Mouse (Mus musculus) embryonic facial prominence, embryonic 14.5 days (tissue): ENCODE results near the gene Palmd. TPM values are rescaled to one million over a fixed set of nuclear protein-coding genes. Genes with fewer than 3 reads are reported as not detected.

Experiments used
- ATAC-seq: fragments of 200-750 bp; cut with Nextera tagmentation; 2 replicates; pipeline ENCODE4 v1.8.0; 2017; ENCODE audit warnings: low read depth, moderate number of reproducible peaks, moderate TSS enrichment
- DNase-seq: peaks from one replicate; pipeline ENCODE4 v3.0.0-alpha.2; 2015; ENCODE audit warnings: low spot score
- H3K27ac ChIP-seq: fragments of 300-500 bp; sonication (generic); replicated peaks from 2 replicates; pipeline ENCODE4 v1.5.1; 2014; ENCODE audit warnings: low read depth, mild to moderate bottlenecking, low read length, moderate library complexity
- H3K27me3 ChIP-seq: fragments of 300-500 bp; sonication (generic); replicated peaks from 2 replicates; pipeline ENCODE4 v1.6.1; 2014; ENCODE audit warnings: low read length; ENCODE audit not compliant: control insufficient read depth, insufficient read depth
- H3K36me3 ChIP-seq: fragments of 300-500 bp; sonication (generic); 2 replicates; pipeline ENCODE4 v1.6.1; 2014; ENCODE audit warnings: low read length, mixed read lengths; ENCODE audit not compliant: control insufficient read depth, insufficient read depth
- H3K4me1 ChIP-seq: fragments of 300-500 bp; sonication (generic); 2 replicates; pipeline ENCODE4 v1.6.1; 2014; ENCODE audit warnings: antibody characterized with exemption, low read length; ENCODE audit not compliant: control insufficient read depth, insufficient read depth
- H3K4me2 ChIP-seq: fragments of 300-500 bp; sonication (generic); 2 replicates; pipeline ENCODE4 v1.6.1; 2014; ENCODE audit warnings: low read depth, mild to moderate bottlenecking, low read length, moderate library complexity, mixed read lengths
- H3K4me3 ChIP-seq: fragments of 300-500 bp; sonication (generic); 2 replicates; pipeline ENCODE4 v1.5.1; 2014; ENCODE audit warnings: low read depth, mild to moderate bottlenecking, low read length
- H3K9ac ChIP-seq: fragments of 300-500 bp; sonication (generic); 2 replicates; pipeline ENCODE4 v1.6.1; 2014; ENCODE audit warnings: low read depth, mild to moderate bottlenecking, low read length, moderate library complexity, mixed read lengths
- H3K9me3 ChIP-seq: fragments of 300-500 bp; sonication (generic); 2 replicates; pipeline ENCODE4 v1.6.1; 2016; ENCODE audit warnings: low read length; ENCODE audit not compliant: control insufficient read depth
- WGBS: fragments of 180-500 bp; shearing (Covaris S2); extraction: QIAGEN DNeasy Blood & Tissue Kit; methylation state at CpG from one replicate; pipeline ENCODE4 v1.1.7; 2014; 5-methylcytosine and 5-hydroxymethylcytosine counted together
- polyA plus RNA-seq: library from polyadenylated mRNA; unstranded; fragments of >200 nt; fragmentation: Nextera tagmentation; extraction: Ambion mirVana; gene quantifications from 2 replicates; pipeline ENCODE4 v1.2.1, GENCODE M21; 2014

The Palmd gene
- polyA plus RNA-seq, 1 experiment from 2014 or later: 24.5 TPM

GRCm38 (mm10) chr3:116952242-116952899, 16.4 kb downstream of the Palmd start:
- Histone ChIP-seq H3K4me2 (no peak overlapping the region), H3K4me1 (no peaks in the 10 kb centered on the region), H3K9me3 (no peaks in the 10 kb centered on the region), H3K27me3 (no peaks in the 10 kb centered on the region), H3K36me3 (no peaks in the 10 kb centered on the region), H3K4me3 (no peak overlapping the region), H3K9ac (no peak overlapping the region), H3K27ac (no peak overlapping the region)
- 75% methylated on average over 8 of the region's 8 CpGs for WGBS
- no peak for DNase-seq
- no peak for ATAC-seq

- H3K4me1 ChIP-seq: no peaks in the 10 kb centered on the region
- no peak overlapping the region for H3K4me2 ChIP-seq
- no peak overlapping the region for H3K27ac ChIP-seq
- no peaks in the 10 kb centered on the region for H3K27me3 ChIP-seq
- DNase-seq (no peak), ATAC-seq (no peak)
- H3K9ac ChIP-seq: no peak overlapping the region
- H3K9me3 ChIP-seq: no peaks in the 10 kb centered on the region
- H3K36me3 ChIP-seq: no peaks in the 10 kb centered on the region
- 95% methylated on average over 3 of the region's 3 CpGs for WGBS
- H3K4me3 ChIP-seq: no peak overlapping the region
These were observed 17.3 kb downstream of the Palmd start for GRCm38 (mm10) chr3:116951489-116951888.

GRCm38 (mm10) chr3:116950665-116951115, 18.1 kb downstream of the Palmd start:
- Histone ChIP-seq H3K36me3 (no peaks in the 10 kb centered on the region), H3K4me1 (no peaks in the 10 kb centered on the region), H3K27me3 (no peaks in the 10 kb centered on the region), H3K4me3 (no peak overlapping the region), H3K4me2 (no peak overlapping the region), H3K9ac (no peak overlapping the region), H3K27ac (no peak overlapping the region), H3K9me3 (no peaks in the 10 kb centered on the region)
- DNase-seq (no peak), ATAC-seq (no peak)
- WGBS: 76% methylated on average over 6 of the region's 6 CpGs

GRCm38 (mm10) chr3:116946476-116946875, 22.3 kb downstream of the Palmd start:
- no peaks in the 10 kb centered on the region for H3K9me3 ChIP-seq
- no peaks in the 10 kb centered on the region for H3K4me1 ChIP-seq
- ATAC-seq (no peak), DNase-seq (no peak)
- H3K27me3 ChIP-seq: no peaks in the 10 kb centered on the region
- H3K9ac ChIP-seq: no peak overlapping the region
- H3K36me3 ChIP-seq: no peaks in the 10 kb centered on the region
- H3K27ac ChIP-seq: no peak overlapping the region
- H3K4me2 ChIP-seq: no peak overlapping the region
- 84% methylated on average over 4 of the region's 4 CpGs for WGBS
- no peak overlapping the region for H3K4me3 ChIP-seq

GRCm38 (mm10) chr3:116943422-116943821, 25.4 kb downstream of the Palmd start:
- Histone ChIP-seq H3K27ac (no peak overlapping the region), H3K36me3 (no peaks in the 10 kb centered on the region), H3K4me1 (no peaks in the 10 kb centered on the region), H3K9me3 (no peaks in the 10 kb centered on the region), H3K27me3 (no peaks in the 10 kb centered on the region), H3K4me2 (no peak overlapping the region), H3K4me3 (no peak overlapping the region), H3K9ac (no peak overlapping the region)
- DNase-seq (no peak), ATAC-seq (no peak)
- WGBS: 77% methylated on average over 4 of the region's 4 CpGs

- Histone ChIP-seq H3K4me3 (no peak overlapping the region), H3K4me1 (no peaks in the 10 kb centered on the region), H3K9me3 (peaks cover 5% of the 10 kb centered on the region; the same call in 1 of the 2 replicates), H3K27me3 (no peaks in the 10 kb centered on the region), H3K4me2 (no peak overlapping the region), H3K27ac (no peak overlapping the region), H3K36me3 (no peaks in the 10 kb centered on the region), H3K9ac (no peak overlapping the region)
- WGBS: 70% methylated on average over 6 of the region's 6 CpGs
- DNase-seq: no peak
- no peak for ATAC-seq
These were observed 26.0 kb downstream of the Palmd start for GRCm38 (mm10) chr3:116942751-116943150.

GRCm38 (mm10) chr3:116941559-116942117, 27.1 kb downstream of the Palmd start:
- 100% methylated on average over 1 of the region's 1 CpGs for WGBS
- H3K27me3 ChIP-seq: no peaks in the 10 kb centered on the region
- H3K4me1 ChIP-seq: no peaks in the 10 kb centered on the region
- H3K36me3 ChIP-seq: no peaks in the 10 kb centered on the region
- no peak overlapping the region for H3K27ac ChIP-seq
- DNase-seq (no peak), ATAC-seq (no peak)
- peaks cover 5% of the 10 kb centered on the region; the same call in 1 of the 2 replicates for H3K9me3 ChIP-seq
- H3K4me2 ChIP-seq: no peak overlapping the region
- H3K4me3 ChIP-seq: no peak overlapping the region
- H3K9ac ChIP-seq: no peak overlapping the region

GRCm38 (mm10) chr3:116940804-116941558, 27.8 kb downstream of the Palmd start:
- Histone ChIP-seq H3K27ac (no peak overlapping the region), H3K9ac (no peak overlapping the region), H3K36me3 (no peaks in the 10 kb centered on the region), H3K4me3 (no peak overlapping the region), H3K4me1 (no peaks in the 10 kb centered on the region), H3K9me3 (peaks cover 5% of the 10 kb centered on the region; the same call in 1 of the 2 replicates), H3K27me3 (no peaks in the 10 kb centered on the region), H3K4me2 (no peak overlapping the region)
- DNase-seq (no peak), ATAC-seq (no peak)
- WGBS: 71% methylated on average over 10 of the region's 10 CpGs
